17 mouse cellular contexts compared by ENCODE assay signal in genomic region chr8:117702701-117703100, GRCm38 (mm10). TPM values are rescaled to one million over a fixed set of nuclear protein-coding genes. Genes with fewer than 3 reads are reported as not detected.
DNase-seq lines count a peak whose midpoint lies in the region; ATAC-seq and TF ChIP-seq lines count a peak whose summit lies in the region.
"Had no signal": no experiment of that assay in that cellular context is flagged by ENCODE, and none has a peak within 500 bp of the region (broad histone marks: within the 10 kb centered on the region; RNA-seq: fewer than 3 reads in every experiment).

No protein-coding gene starts in this region.

- H3K4me3 ChIP-seq in limb, embryonic 12.5 days (replicated peaks): no peak overlapping the region
- H3K4me3 ChIP-seq in limb, embryonic 10.5 days: no peak overlapping the region
- no peak overlapping the region for H3K4me3 ChIP-seq in forebrain, postnatal 0 days (ENCODE audit: low read depth, low read length)
- H3K4me3 ChIP-seq in liver, embryonic 16.5 days (ENCODE audit: low read depth, low read length): peak overlapping the region; percentile 54
- H3K4me3 ChIP-seq: heart, embryonic 10.5 days; hindbrain, embryonic 10.5 days had no signal

- TF ChIP-seq POLR2A in brain, embryonic 14.5 days (IDR thresholded peaks at IDR 0.05; ENCODE audit: borderline replicate concordance, extremely low read depth, insufficient read depth, insufficient read length, poor library complexity, severe bottlenecking): no peak

- H3K36me3 ChIP-seq in limb, embryonic 12.5 days: no peaks in the 10 kb centered on the region
- H3K36me3 ChIP-seq in limb, embryonic 10.5 days: no peaks in the 10 kb centered on the region
- H3K36me3 ChIP-seq in forebrain, postnatal 0 days (ENCODE audit: insufficient read depth): no peaks in the 10 kb centered on the region
- H3K36me3 ChIP-seq in liver, embryonic 16.5 days (ENCODE audit: control insufficient read depth, insufficient read depth): no peaks in the 10 kb centered on the region
- H3K36me3 ChIP-seq: heart, embryonic 10.5 days; hindbrain, embryonic 10.5 days had no signal

- 0 out of 2 replicates have a peak overlapping the region, but pooled peaks have one; percentile 9 for H3K9ac ChIP-seq in limb, embryonic 12.5 days (replicated peaks)
- H3K9ac ChIP-seq in forebrain, postnatal 0 days: no peak overlapping the region
- peak overlapping the region; percentile 51; the same call in 1 of the 2 replicates for H3K9ac ChIP-seq in liver, embryonic 16.5 days (ENCODE audit: low read depth, low read length)

- H3K9me3 ChIP-seq in limb, embryonic 12.5 days: no peaks in the 10 kb centered on the region
- no peaks in the 10 kb centered on the region for H3K9me3 ChIP-seq in limb, embryonic 10.5 days (replicated peaks)
- no peaks in the 10 kb centered on the region for H3K9me3 ChIP-seq in forebrain, postnatal 0 days (ENCODE audit: low read length)
- H3K9me3 ChIP-seq in liver, embryonic 16.5 days (replicated peaks; ENCODE audit: control insufficient read depth, low read length): no peaks in the 10 kb centered on the region
- H3K9me3 ChIP-seq: heart, embryonic 10.5 days; hindbrain, embryonic 10.5 days had no signal

- no peak for TF ChIP-seq CTCF in brain, embryonic 14.5 days (IDR thresholded peaks at IDR 0.05; ENCODE audit: borderline replicate concordance, extremely low read depth, insufficient read depth, insufficient read length)
- no peak for TF ChIP-seq CTCF in forebrain, postnatal 0 days (IDR thresholded peaks at IDR 0.05; ENCODE audit: low read depth)

- no peak for ATAC-seq in limb, embryonic 12.5 days (ENCODE audit: insufficient number of reproducible peaks, insufficient read depth, low FRiP score, low TSS enrichment, low read depth)
- no peak for ATAC-seq in forebrain, postnatal 0 days
- no peak for ATAC-seq in liver, embryonic 16.5 days (ENCODE audit: low read depth)

- no peak overlapping the region for H3K4me2 ChIP-seq in limb, embryonic 12.5 days
- no peak overlapping the region for H3K4me2 ChIP-seq in forebrain, postnatal 0 days (ENCODE audit: low read depth)
- peak overlapping the region; percentile 56 for H3K4me2 ChIP-seq in liver, embryonic 16.5 days (ENCODE audit: low read depth, low read length)

- no peak overlapping the region for H3K27ac ChIP-seq in limb, embryonic 12.5 days
- H3K27ac ChIP-seq in limb, embryonic 10.5 days: no peak overlapping the region
- H3K27ac ChIP-seq in forebrain, postnatal 0 days (ENCODE audit: low read depth, low read length): no peak overlapping the region
- H3K27ac ChIP-seq in liver, embryonic 16.5 days (ENCODE audit: low read length): peak overlapping the region; percentile 87
- H3K27ac ChIP-seq: heart, embryonic 10.5 days; hindbrain, embryonic 10.5 days had no signal

- no peak for DNase-seq in limb, embryonic 10.5 days (ENCODE audit: low spot score)
- DNase-seq in brain, embryonic 14.5 days (ENCODE audit: low read depth): peak; percentile 88
- peak; percentile 31 for DNase-seq in forebrain, postnatal 0 days
- DNase-seq in frontal cortex, postnatal 10 days (ENCODE audit: low spot score in 2 of 2): no peak
- no peak for DNase-seq in heart, adult 8-10 months (ENCODE audit: low spot score)
- DNase-seq: adrenal gland, adult 2 months; layer of hippocampus, adult 9-11 months; right cerebral cortex, postnatal 25 days had no signal

- H3K4me1 ChIP-seq in limb, embryonic 12.5 days (replicated peaks): peaks cover 8% of the 10 kb centered on the region; the same call in 1 of the 2 replicates
- H3K4me1 ChIP-seq in limb, embryonic 10.5 days: peaks cover 16% of the 10 kb centered on the region
- H3K4me1 ChIP-seq in forebrain, postnatal 0 days (ENCODE audit: insufficient read depth): no peaks in the 10 kb centered on the region
- no peaks in the 10 kb centered on the region; the same call in 1 of the 2 replicates for H3K4me1 ChIP-seq in liver, embryonic 16.5 days (ENCODE audit: control insufficient read depth, low read depth, low read length)

- WGBS in limb, embryonic 12.5 days: 21% methylated on average over 10 of the region's 10 CpGs
- WGBS in limb, embryonic 10.5 days: 36% methylated on average over 10 of the region's 10 CpGs
- WGBS in forebrain, postnatal 0 days: 23% methylated on average over 10 of the region's 10 CpGs
- 46% methylated on average over 10 of the region's 10 CpGs for WGBS in liver, embryonic 16.5 days (ENCODE audit: insufficient replicate concordance)

- no peaks in the 10 kb centered on the region for H3K27me3 ChIP-seq in limb, embryonic 12.5 days
- H3K27me3 ChIP-seq in limb, embryonic 10.5 days (ENCODE audit: low read depth, poor library complexity, severe bottlenecking): no peaks in the 10 kb centered on the region
- H3K27me3 ChIP-seq in forebrain, postnatal 0 days (ENCODE audit: insufficient read depth, low read length): 0 out of 2 replicates have a peak, but pooled peaks cover 3% of the 10 kb centered on the region
- H3K27me3 ChIP-seq in liver, embryonic 16.5 days (ENCODE audit: control insufficient read depth, insufficient read depth, low read depth, low read length): no peaks in the 10 kb centered on the region
- H3K27me3 ChIP-seq: CH12.LX, Patski had no signal

RNA-seq across cellular contexts. Expression of gene Hsd17b2, which starts 1.0 kb away (rescaled TPM):
- polyA plus RNA-seq in limb, embryonic 12.5 days (2016; fragmentation: Nextera tagmentation; extraction: Ambion mirVana): not detected in 2 replicates
- polyA plus RNA-seq in limb, embryonic 10.5 days (2016; fragmentation: Nextera tagmentation; extraction: Ambion mirVana): not detected in 2 replicates
- 0.08 TPM in 1 of 2 replicates, not detected in the other for polyA plus RNA-seq in brain, embryonic 14.5 days (2012; rRNA removed)
- total RNA-seq in forebrain, postnatal 0 days (2014; rRNA removed): not detected in 2 replicates
- polyA plus RNA-seq in forebrain, postnatal 0 days (2015; fragmentation: Nextera tagmentation; extraction: Ambion mirVana): 0.14 TPM in 1 of 2 replicates, not detected in the other
- polyA plus RNA-seq in liver, embryonic 16.5 days (2015; fragmentation: Nextera tagmentation; extraction: Ambion mirVana): 90.2 and 94.8 TPM in 2 replicates
- not detected for total RNA-seq in heart, adult 8-10 months (2022)
- total RNA-seq: CH12.LX; gastrocnemius, adult 8-10 months; megakaryocyte, adult 5-6 weeks had no signal
- polyA plus RNA-seq: hindbrain, embryonic 10.5 days; limb, embryonic 11.5 days had no signal

RNA-seq across cellular contexts. Expression of gene Sdr42e1, which starts 29.2 kb away (rescaled TPM):
- polyA plus RNA-seq in limb, embryonic 12.5 days (2016; fragmentation: Nextera tagmentation; extraction: Ambion mirVana): 0.43 and 0.72 TPM in 2 replicates
- 0.64 and 0.78 TPM in 2 replicates for polyA plus RNA-seq in limb, embryonic 10.5 days (2016; fragmentation: Nextera tagmentation; extraction: Ambion mirVana)
- polyA plus RNA-seq in brain, embryonic 14.5 days (2012; rRNA removed): 1.7 and 1.8 TPM in 2 replicates
- total RNA-seq in forebrain, postnatal 0 days (2014; rRNA removed): 3.5 and 6.9 TPM in 2 replicates
- polyA plus RNA-seq in forebrain, postnatal 0 days (2015; fragmentation: Nextera tagmentation; extraction: Ambion mirVana): 1.9 and 2.8 TPM in 2 replicates
- polyA plus RNA-seq in liver, embryonic 16.5 days (2015; fragmentation: Nextera tagmentation; extraction: Ambion mirVana): 3.5 and 3.6 TPM in 2 replicates
- total RNA-seq in heart, adult 8-10 months (2022): 1 to 10 TPM; 2.1 to 2.8 (median 2.2) TPM

Comparison
In these comparisons a context has a peak if more than half of its experiments do, and no peak if none do; other contexts are left out.
1. DNase-seq: peak in brain, embryonic 14.5 days (single experiment) and forebrain, postnatal 0 days (single experiment); none in limb, embryonic 10.5 days (single experiment), frontal cortex, postnatal 10 days (0 of 2) and heart, adult 8-10 months (single experiment).
2. RNA of gene Hsd17b2, which starts 1.0 kb away (polyA plus RNA-seq): 90.2 to 94.8 TPM in liver, embryonic 16.5 days; 0.14 TPM in forebrain, postnatal 0 days, 0.08 TPM in brain, embryonic 14.5 days, not detected in limb, embryonic 12.5 days and not detected in limb, embryonic 10.5 days; every median in the first group is over 10 times any median in the second.